13 mouse cellular contexts compared by ENCODE assay signal in genomic region chr9:96741365-96742085, GRCm38 (mm10). TPM values are rescaled to one million over a fixed set of nuclear protein-coding genes. Genes with fewer than 3 reads are reported as not detected.
DNase-seq lines count a peak whose midpoint lies in the region; ATAC-seq and TF ChIP-seq lines count a peak whose summit lies in the region.
"Had no signal": no experiment of that assay in that cellular context is flagged by ENCODE, and none has a peak within 500 bp of the region (broad histone marks: within the 10 kb centered on the region; RNA-seq: fewer than 3 reads in every experiment).

No protein-coding gene starts in this region.

- H3K4me3 ChIP-seq in forebrain, embryonic 10.5 days = no peak overlapping the region
- H3K4me3 ChIP-seq in forebrain, embryonic 14.5 days (ENCODE audit: low read depth, low read length) = no peak overlapping the region
- H3K4me3 ChIP-seq in heart, embryonic 15.5 days = no peak overlapping the region
- H3K4me3 ChIP-seq in CH12.LX (replicated peaks in 1 of 3; ENCODE audit: low read depth in 2 of 3, low read length in 2 of 3, poor library complexity in 1 of 3) = peak overlapping the region in 2 of 3 experiments; percentile 9 to 33
- H3K4me3 ChIP-seq in limb, embryonic 12.5 days (replicated peaks) = no peak overlapping the region
- no peak overlapping the region for H3K4me3 ChIP-seq in thymus, adult 2 months (ENCODE audit: control insufficient read depth, insufficient read depth, low read length)
- H3K4me3 ChIP-seq: erythroblast, embryonic 14.5 days; limb, embryonic 13.5 days had no signal

- no peak; the same call in 1 of the 2 replicates for TF ChIP-seq POLR2A in CH12.LX (IDR thresholded peaks at IDR 0.05; ENCODE audit: low read depth, low read length)
- TF ChIP-seq POLR2A in thymus, adult 2 months (IDR thresholded peaks at IDR 0.05; ENCODE audit: control insufficient read depth, extremely low read depth, insufficient read depth, low read length, poor library complexity) = no peak

- in situ Hi-C loops in CH12.LX (cut with MboI; ENCODE audit: low pct_ligation_motif_present, low pct_unique_long_range_greater_than_20kb, low sequenced_read_pairs) = no loop called here

- H3K4me1 ChIP-seq in forebrain, embryonic 10.5 days = peaks cover 14% of the 10 kb centered on the region
- H3K4me1 ChIP-seq in forebrain, embryonic 14.5 days (ENCODE audit: control insufficient read depth, insufficient read depth, low read length) = no peaks in the 10 kb centered on the region
- H3K4me1 ChIP-seq in heart, embryonic 15.5 days (replicated peaks) = peaks cover 26% of the 10 kb centered on the region
- H3K4me1 ChIP-seq in CH12.LX (ENCODE audit: control insufficient read depth in 1 of 2, insufficient read depth in 2 of 2) = peaks cover 24 to 72% of the 10 kb centered on the region in 2 experiments
- peaks cover 3% of the 10 kb centered on the region; the same call in 1 of the 2 replicates for H3K4me1 ChIP-seq in limb, embryonic 12.5 days (replicated peaks)
- H3K4me1 ChIP-seq in thymus, adult 2 months (replicated peaks; ENCODE audit: control insufficient read depth, insufficient read depth, low read length) = peaks cover 13% of the 10 kb centered on the region

- no peak overlapping the region for H3K9ac ChIP-seq in forebrain, embryonic 14.5 days (ENCODE audit: low read length)
- no peak overlapping the region for H3K9ac ChIP-seq in heart, embryonic 15.5 days
- H3K9ac ChIP-seq in CH12.LX (ENCODE audit: insufficient read depth, low read depth) = peak overlapping the region; percentile 62
- H3K9ac ChIP-seq in limb, embryonic 12.5 days (replicated peaks) = 0 out of 2 replicates have a peak overlapping the region, but pooled peaks have one; percentile 23
- H3K9ac ChIP-seq: limb, embryonic 13.5 days; liver, postnatal 0 days had no signal

- dilution Hi-C loops in CH12.LX (cut with MboI; ENCODE audit: extremely low pct_ligation_motif_present, extremely low pct_unique_long_range_greater_than_20kb, low sequenced_read_pairs) = no loop called here

- H3K36me3 ChIP-seq in forebrain, embryonic 10.5 days (replicated peaks) = 0 out of 2 replicates have a peak, but pooled peaks cover 3% of the 10 kb centered on the region
- no peaks in the 10 kb centered on the region for H3K36me3 ChIP-seq in forebrain, embryonic 14.5 days (ENCODE audit: control insufficient read depth, insufficient read depth, low read length)
- peaks cover under 1% of the 10 kb centered on the region; the same call in 1 of the 2 replicates for H3K36me3 ChIP-seq in heart, embryonic 15.5 days
- peaks cover 32 to 62% of the 10 kb centered on the region in 2 experiments for H3K36me3 ChIP-seq in CH12.LX (replicated peaks in 1 of 2; ENCODE audit: control insufficient read depth in 1 of 2, insufficient read depth in 1 of 2, low read length in 1 of 2)
- H3K36me3 ChIP-seq in limb, embryonic 12.5 days = no peaks in the 10 kb centered on the region
- H3K36me3 ChIP-seq in thymus, adult 2 months (ENCODE audit: control insufficient read depth, insufficient read depth, low read length) = no peaks in the 10 kb centered on the region
- H3K36me3 ChIP-seq: limb, embryonic 13.5 days had no signal

- no peaks in the 10 kb centered on the region for H3K9me3 ChIP-seq in forebrain, embryonic 10.5 days
- H3K9me3 ChIP-seq in forebrain, embryonic 14.5 days (replicated peaks; ENCODE audit: control insufficient read depth, low read length) = no peaks in the 10 kb centered on the region
- H3K9me3 ChIP-seq in heart, embryonic 15.5 days (replicated peaks) = no peaks in the 10 kb centered on the region; the same call in 1 of the 2 replicates
- peaks cover 18% of the 10 kb centered on the region for H3K9me3 ChIP-seq in CH12.LX (replicated peaks; ENCODE audit: low read length)
- no peaks in the 10 kb centered on the region for H3K9me3 ChIP-seq in limb, embryonic 12.5 days
- H3K9me3 ChIP-seq: limb, embryonic 13.5 days had no signal

- H3K79me2 ChIP-seq in CH12.LX (replicated peaks; ENCODE audit: control insufficient read depth, extremely low read depth, insufficient read depth, poor library complexity, severe bottlenecking) = peaks cover 9% of the 10 kb centered on the region

- TF ChIP-seq CTCF in CH12.LX (conservative IDR thresholded peaks at IDR 0.05 in 1 of 2, IDR thresholded peaks at IDR 0.05 in 1 of 2; ENCODE audit: low read depth in 2 of 2, low read length in 2 of 2) = no peak
- TF ChIP-seq CTCF in thymus, adult 2 months (IDR thresholded peaks at IDR 0.05; ENCODE audit: borderline replicate concordance, control insufficient read depth, extremely low read depth, insufficient read depth, low read length, poor library complexity) = no peak

- ATAC-seq in forebrain, embryonic 14.5 days = no peak
- no peak for ATAC-seq in heart, embryonic 15.5 days (replicated peaks; ENCODE audit: insufficient number of reproducible peaks, insufficient read depth, low FRiP score, low read depth)
- no peak for ATAC-seq in limb, embryonic 12.5 days (ENCODE audit: insufficient number of reproducible peaks, insufficient read depth, low FRiP score, low TSS enrichment, low read depth)
- ATAC-seq: liver, postnatal 0 days had no signal

- no peak for DNase-seq in forebrain, embryonic 10.5 days (ENCODE audit: extremely low spot score, low spot score)
- no peak for DNase-seq in forebrain, embryonic 14.5 days (ENCODE audit: low spot score)
- no peak for DNase-seq in heart, adult 18-20 months
- no peak for DNase-seq in CH12.LX (ENCODE audit: extremely low read depth)
- no peak for DNase-seq in thymus, adult 2 months
- DNase-seq in thymus, postnatal 4 days = no peak
- DNase-seq: cerebellum, postnatal 10 days; liver, postnatal 0 days; right cerebral cortex, postnatal 14 days had no signal

- 0 out of 2 replicates have a peak, but pooled peaks cover 3% of the 10 kb centered on the region for H3K27me3 ChIP-seq in forebrain, embryonic 10.5 days (ENCODE audit: poor library complexity, severe bottlenecking)
- no peaks in the 10 kb centered on the region for H3K27me3 ChIP-seq in forebrain, embryonic 14.5 days (replicated peaks; ENCODE audit: control insufficient read depth, insufficient read depth, low read length)
- no peaks in the 10 kb centered on the region for H3K27me3 ChIP-seq in heart, embryonic 15.5 days
- H3K27me3 ChIP-seq in CH12.LX (replicated peaks) = no peaks in the 10 kb centered on the region
- H3K27me3 ChIP-seq in limb, embryonic 12.5 days = no peaks in the 10 kb centered on the region
- H3K27me3 ChIP-seq in thymus, adult 2 months (ENCODE audit: control insufficient read depth, insufficient read depth, low read length) = no peaks in the 10 kb centered on the region
- H3K27me3 ChIP-seq: limb, embryonic 13.5 days had no signal

- 80% methylated on average over 17 of the region's 17 CpGs for WGBS in forebrain, embryonic 10.5 days
- WGBS in forebrain, embryonic 14.5 days = 77% methylated on average over 17 of the region's 17 CpGs
- 67% methylated on average over 17 of the region's 17 CpGs for WGBS in heart, embryonic 15.5 days
- WGBS in limb, embryonic 12.5 days = 81% methylated on average over 17 of the region's 17 CpGs
- 96% methylated on average over 17 of the region's 17 CpGs for WGBS in thymus, adult 2 months

- TF ChIP-seq RAD21 in CH12.LX (IDR thresholded peaks at IDR 0.05; ENCODE audit: low read depth, low read length) = no peak

- no peak; the same call in 1 of the 2 replicates for TF ChIP-seq EP300 in CH12.LX (IDR thresholded peaks at IDR 0.05; ENCODE audit: low read length)

- no peak overlapping the region for H3K4me2 ChIP-seq in forebrain, embryonic 14.5 days (ENCODE audit: low read length)
- H3K4me2 ChIP-seq in heart, embryonic 15.5 days = peak overlapping the region; percentile 49
- peak overlapping the region; percentile 59; the same call in 1 of the 2 replicates for H3K4me2 ChIP-seq in CH12.LX (ENCODE audit: insufficient read depth, low read depth, poor library complexity, severe bottlenecking)
- no peak overlapping the region for H3K4me2 ChIP-seq in limb, embryonic 12.5 days
- H3K4me2 ChIP-seq: limb, embryonic 13.5 days had no signal

- peak overlapping the region; percentile 35; the same call in 1 of the 2 replicates for H3K27ac ChIP-seq in forebrain, embryonic 10.5 days
- no peak overlapping the region for H3K27ac ChIP-seq in forebrain, embryonic 14.5 days (ENCODE audit: low read depth, low read length)
- H3K27ac ChIP-seq in heart, embryonic 15.5 days = peak overlapping the region; percentile 95
- H3K27ac ChIP-seq in CH12.LX (ENCODE audit: insufficient read depth, low read depth) = peak overlapping the region; percentile 100
- no peak overlapping the region; the same call in 1 of the 2 replicates for H3K27ac ChIP-seq in limb, embryonic 12.5 days
- no peak overlapping the region for H3K27ac ChIP-seq in thymus, adult 2 months (ENCODE audit: control insufficient read depth, insufficient read depth, low read length)
- H3K27ac ChIP-seq: limb, embryonic 13.5 days had no signal

TF ChIP-seq in CH12.LX, 34 proteins besides CTCF, POLR2A, EP300 and RAD21:
- TF ChIP-seq POLR2AphosphoS2 (IDR thresholded peaks at IDR 0.05; ENCODE audit: low read depth, low read length) (0 out of 2 replicates have a peak, but pooled peaks have one; percentile 11), CHD1 (IDR thresholded peaks at IDR 0.05; ENCODE audit: low read depth, low read length) (0 out of 2 replicates have a peak, but pooled peaks have one; percentile 17), ZKSCAN1 (IDR thresholded peaks at IDR 0.05; ENCODE audit: borderline replicate concordance, low read depth, low read length) (no peak), NRF1 (IDR thresholded peaks at IDR 0.05; ENCODE audit: low read depth, low read length) (peak; percentile 48), SMC3 (IDR thresholded peaks at IDR 0.05; ENCODE audit: low read depth, low read length) (0 out of 2 replicates have a peak, but pooled peaks have one; percentile 0), ZMIZ1 (IDR thresholded peaks at IDR 0.05; ENCODE audit: low read depth, low read length) (peak; percentile 35; the same call in 1 of the 2 replicates), MXI1 (IDR thresholded peaks at IDR 0.05; ENCODE audit: low read depth, low read length) (peak; percentile 0; the same call in 1 of the 2 replicates), ZNF384 (IDR thresholded peaks at IDR 0.05; ENCODE audit: low read depth, low read length) (no peak)

RNA-seq across cellular contexts. Expression of gene Zbtb38, which starts 11.1 kb away (rescaled TPM):
- polyA plus RNA-seq in forebrain, embryonic 10.5 days (2016; fragmentation: Nextera tagmentation; extraction: Ambion mirVana) = 9.0 and 9.4 TPM in 2 replicates
- polyA plus RNA-seq in forebrain, embryonic 14.5 days (2014; fragmentation: Nextera tagmentation; extraction: Ambion mirVana) = 36.7 and 50.1 TPM in 2 replicates
- 28.7 and 29.8 TPM in 2 replicates for polyA plus RNA-seq in heart, embryonic 15.5 days (2015; fragmentation: Nextera tagmentation; extraction: Ambion mirVana)
- total RNA-seq in heart, adult 18-20 months (2021) = 10 to 100 TPM; 34.7 to 42.9 TPM
- total RNA-seq in CH12.LX (2012; rRNA removed) (83.6 and 102 TPM in 2 replicates), CH12.LX (2014; rRNA removed) (67.9 and 68.8 TPM in 2 replicates)
- 51.7 and 53.0 TPM in 2 replicates for polyA plus RNA-seq in CH12.LX (2012; ENCODE audit: insufficient read length, low read depth)
- polyA plus RNA-seq in limb, embryonic 12.5 days (2016; fragmentation: Nextera tagmentation; extraction: Ambion mirVana) = 10.2 and 11.6 TPM in 2 replicates
- polyA plus RNA-seq in thymus, adult 2 months (2012; rRNA removed) = 7.2 and 9.1 TPM in 2 replicates

Comparison
In these comparisons a context has a peak if more than half of its experiments do, and no peak if none do; other contexts are left out.
1. H3K27ac ChIP-seq: peak in forebrain, embryonic 10.5 days (single experiment), heart, embryonic 15.5 days (single experiment) and CH12.LX (single experiment); none in forebrain, embryonic 14.5 days (single experiment), limb, embryonic 12.5 days (single experiment) and thymus, adult 2 months (single experiment).
2. H3K4me3 ChIP-seq: peak in CH12.LX (2 of 3); none in forebrain, embryonic 10.5 days (single experiment), forebrain, embryonic 14.5 days (single experiment), heart, embryonic 15.5 days (single experiment), limb, embryonic 12.5 days (single experiment) and thymus, adult 2 months (single experiment).
3. H3K4me2 ChIP-seq: peak in heart, embryonic 15.5 days (single experiment) and CH12.LX (single experiment); none in forebrain, embryonic 14.5 days (single experiment) and limb, embryonic 12.5 days (single experiment).
4. H3K9ac ChIP-seq: peak in CH12.LX (single experiment) and limb, embryonic 12.5 days (single experiment); none in forebrain, embryonic 14.5 days (single experiment) and heart, embryonic 15.5 days (single experiment).